ENCODE assay signal across 10 mouse cellular contexts in the genomic region with DNA sequence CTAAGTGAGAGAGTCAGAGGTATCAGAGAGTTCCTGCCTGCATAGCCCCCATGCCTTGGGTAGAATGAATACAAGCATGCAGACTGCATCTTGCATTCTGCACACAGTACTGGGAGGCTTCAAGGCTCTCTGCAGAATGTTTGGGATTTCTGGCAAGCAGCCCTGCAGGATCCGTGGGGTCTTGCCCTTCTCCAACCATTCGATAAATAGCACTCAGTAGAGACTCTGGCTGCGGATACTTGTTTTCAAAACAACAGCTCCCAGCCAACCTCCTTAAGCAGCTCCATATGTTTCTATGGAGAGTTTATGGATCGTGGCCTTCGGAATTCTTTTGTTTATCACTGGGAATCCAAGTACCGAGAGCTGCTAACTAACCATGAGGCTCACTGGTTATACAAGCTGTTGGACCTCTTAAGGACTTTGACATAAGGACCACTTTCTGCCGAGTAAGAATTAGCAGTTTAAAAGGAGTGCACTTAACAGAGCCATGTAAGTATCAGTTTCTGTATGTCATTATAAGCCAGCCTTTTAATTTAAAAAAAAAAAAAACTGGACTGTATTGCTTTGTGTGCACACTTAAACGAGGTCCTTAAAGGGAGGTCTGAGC.
A peak's percentile ranks its signal among the peaks of the same experiment; 100 is the strongest.
DNase-seq lines count a peak whose midpoint lies in the region; ATAC-seq and TF ChIP-seq lines count a peak whose summit lies in the region.
"Had no signal": no experiment of that assay in that cellular context is flagged by ENCODE, and none has a peak within 500 bp of the region (broad histone marks: within the 10 kb centered on the region; RNA-seq: fewer than 3 reads in every experiment).

No protein-coding gene starts in this region.

- peak; percentile 34 for DNase-seq in kidney, adult 2 months
- no peak for DNase-seq in kidney, adult 8-10 months
- DNase-seq in kidney, adult 9 months: peak; percentile 18
- DNase-seq in midbrain, postnatal 0 days (ENCODE audit: low spot score): peak; percentile 30
- no peak for DNase-seq in layer of hippocampus, adult 11-12 months (ENCODE audit: low spot score)
- DNase-seq in adrenal gland, adult 8-10 months: no peak
- DNase-seq in right cerebral cortex, postnatal 4 days: no peak
- DNase-seq: adrenal gland, postnatal 14 days had no signal

- no peak for TF ChIP-seq POLR2A in kidney, adult 2 months (IDR thresholded peaks at IDR 0.05; ENCODE audit: low read depth, low read length)

- no peaks in the 10 kb centered on the region for H3K27me3 ChIP-seq in kidney, adult 2 months (replicated peaks; ENCODE audit: control insufficient read depth, insufficient read depth, low read length)
- no peaks in the 10 kb centered on the region for H3K27me3 ChIP-seq in embryonic facial prominence, embryonic 12.5 days
- H3K27me3 ChIP-seq in midbrain, postnatal 0 days (ENCODE audit: insufficient read depth, low read length): no peaks in the 10 kb centered on the region

- H3K36me3 ChIP-seq in kidney, adult 2 months (ENCODE audit: control insufficient read depth, insufficient read depth, low read length): no peaks in the 10 kb centered on the region
- H3K36me3 ChIP-seq in embryonic facial prominence, embryonic 12.5 days: no peaks in the 10 kb centered on the region
- H3K36me3 ChIP-seq in midbrain, postnatal 0 days (ENCODE audit: insufficient read depth, low read length): no peaks in the 10 kb centered on the region

- WGBS in kidney, adult 2 months: 46% methylated on average over 8 of the region's 8 CpGs
- 19% methylated on average over 8 of the region's 8 CpGs for WGBS in embryonic facial prominence, embryonic 12.5 days
- WGBS in midbrain, postnatal 0 days: 58% methylated on average over 8 of the region's 8 CpGs

- no peak overlapping the region for H3K9ac ChIP-seq in embryonic facial prominence, embryonic 12.5 days
- no peak overlapping the region for H3K9ac ChIP-seq in midbrain, postnatal 0 days (replicated peaks; ENCODE audit: low read length, poor library complexity, severe bottlenecking)
- H3K9ac ChIP-seq: liver, embryonic 14.5 days had no signal

- no peak overlapping the region for H3K4me2 ChIP-seq in embryonic facial prominence, embryonic 12.5 days (replicated peaks)
- no peak overlapping the region for H3K4me2 ChIP-seq in midbrain, postnatal 0 days (ENCODE audit: low read depth, low read length, poor library complexity, severe bottlenecking)

- H3K4me3 ChIP-seq in kidney, adult 2 months (ENCODE audit: insufficient read depth, low read depth, low read length): no peak overlapping the region
- no peak overlapping the region for H3K4me3 ChIP-seq in embryonic facial prominence, embryonic 12.5 days
- H3K4me3 ChIP-seq in midbrain, postnatal 0 days (ENCODE audit: low read depth, low read length): no peak overlapping the region

- H3K27ac ChIP-seq in kidney, adult 2 months (ENCODE audit: insufficient read depth, low read depth, low read length): no peak overlapping the region
- H3K27ac ChIP-seq in embryonic facial prominence, embryonic 12.5 days: 0 out of 2 replicates have a peak overlapping the region, but pooled peaks have one; percentile 57
- H3K27ac ChIP-seq in midbrain, postnatal 0 days (ENCODE audit: low read depth, low read length): no peak overlapping the region
- H3K27ac ChIP-seq: liver, embryonic 14.5 days had no signal

- H3K9me3 ChIP-seq in embryonic facial prominence, embryonic 12.5 days: no peaks in the 10 kb centered on the region
- H3K9me3 ChIP-seq in midbrain, postnatal 0 days (ENCODE audit: low read length): no peaks in the 10 kb centered on the region

- 0 out of 2 replicates have a peak, but pooled peaks cover 6% of the 10 kb centered on the region for H3K4me1 ChIP-seq in kidney, adult 2 months (ENCODE audit: control insufficient read depth, insufficient read depth, low read length)
- peaks cover 30% of the 10 kb centered on the region; the same call in 1 of the 2 replicates for H3K4me1 ChIP-seq in embryonic facial prominence, embryonic 12.5 days
- no peaks in the 10 kb centered on the region for H3K4me1 ChIP-seq in midbrain, postnatal 0 days (ENCODE audit: insufficient read depth, low read length)

- no peak for TF ChIP-seq CTCF in kidney, adult 2 months (conservative IDR thresholded peaks at IDR 0.05; ENCODE audit: insufficient read depth, insufficient read length, low read depth, low read length)
- no peak for TF ChIP-seq CTCF in midbrain, postnatal 0 days (IDR thresholded peaks at IDR 0.05)

- no peak for ATAC-seq in embryonic facial prominence, embryonic 12.5 days (ENCODE audit: insufficient number of reproducible peaks, insufficient read depth, low FRiP score, low TSS enrichment)
- no peak for ATAC-seq in midbrain, postnatal 0 days (ENCODE audit: low FRiP score)

Comparison
In these comparisons a context has a peak if more than half of its experiments do, and no peak if none do; other contexts are left out.
1. DNase-seq: peak in kidney, adult 2 months (single experiment), kidney, adult 9 months (single experiment) and midbrain, postnatal 0 days (single experiment); none in kidney, adult 8-10 months (0 of 2), layer of hippocampus, adult 11-12 months (single experiment), adrenal gland, adult 8-10 months (single experiment) and right cerebral cortex, postnatal 4 days (single experiment).